Mouse (Mus musculus) Patski (cell line): ENCODE measurements around the gene Atp8b3. TPM values are rescaled to one million over a fixed set of nuclear protein-coding genes. Genes with fewer than 3 reads are reported as not detected.

Experiments used
- ATAC-seq: fragments of 100-300 bp; one replicate; pipeline ENCODE4 v1.8.0; 2021
- CTCF ChIA-PET: fragments of 350-600 bp; sonication (Branson Sonifier 250); formaldehyde crosslinking; loops from one replicate; lab custom pipeline; 2022; ENCODE audit warnings: inconsistent platforms; lab: Charles Lee
- POLR2A ChIA-PET: fragments of 350-600 bp; sonication (Branson Sonifier 250); formaldehyde crosslinking; loops from one replicate; lab custom pipeline; 2022; ENCODE audit warnings: antibody characterized with exemption, inconsistent platforms; lab: Charles Lee
- DNase-seq: peaks from one replicate; pipeline ENCODE4 v3.0.0-alpha.2; 2011; ENCODE audit warnings: low read depth, low spot score
- H3K27me3 ChIP-seq: fragments of 371-371 bp; one replicate; pipeline ENCODE4 v1.5.1; 2021
- CTCF ChIP-seq: fragments of 100-300 bp; IDR thresholded peaks from one replicate; pipeline ENCODE4 v1.5.1; 2021
- in situ Hi-C: fragments of 300-500 bp; cut with MboI; formaldehyde crosslinking; loops from 3 replicates; pipeline ENCODE4 v1.11.1; 2018; ENCODE audit warnings: low pct_unique_long_range_greater_than_20kb, mixed read lengths
- polyA plus RNA-seq: library from polyadenylated mRNA; unstranded; gene quantifications from one replicate; pipeline ENCODE4 v1.2.3, GENCODE M21; 2021

The Atp8b3 gene
- polyA plus RNA-seq, 1 experiment from 2014 or later, result 0.24 TPM

DNA sequence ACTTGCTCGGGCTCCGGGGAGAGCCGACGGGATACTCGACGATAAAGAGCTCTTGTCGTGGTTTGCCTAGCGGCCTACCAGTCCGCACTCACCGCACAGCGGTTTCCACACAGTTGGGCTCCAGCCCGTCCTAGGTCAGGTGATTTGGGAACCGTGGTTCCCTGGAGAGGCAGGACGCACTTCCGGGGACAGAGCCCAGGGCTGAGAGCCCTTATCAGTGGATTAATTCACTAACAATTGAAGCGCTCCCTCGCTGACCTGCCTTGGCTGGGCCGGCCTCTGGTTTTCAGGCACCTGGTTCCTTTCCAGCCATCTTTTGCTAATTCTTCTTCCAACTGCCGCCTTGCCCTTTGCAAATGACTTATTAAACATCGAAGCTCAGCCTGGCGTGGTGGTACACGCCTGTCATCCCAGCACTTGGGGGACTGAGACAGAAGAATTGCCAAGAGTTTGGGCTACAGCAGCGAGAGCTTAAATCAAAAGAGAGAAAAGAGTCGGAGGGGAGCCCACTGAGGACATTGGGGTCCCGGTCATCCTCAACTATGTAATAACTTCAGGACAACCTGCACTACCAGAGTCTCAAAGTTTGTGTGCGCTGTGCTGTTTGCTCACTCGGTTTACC is 35.2 kb downstream of the Atp8b3 start:
- peaks cover 29% of the 10 kb centered on the region for H3K27me3 ChIP-seq
- POLR2A ChIA-PET, result no interaction called here
- no peak for TF ChIP-seq CTCF
- CTCF ChIA-PET, result interaction anchor here (1.2 kb wide), 1 partner anchor 57 kb away, joined by 4 read pairs; no protein-coding TSS in a partner anchor
- DNase-seq (no peak), ATAC-seq (no peak)
- in situ Hi-C loops, result loop anchor here (25.0 kb wide), 1 partner anchor 141 kb away; the partner anchor contains the start of gene Plk5

- no peak for ATAC-seq
- ChIA-PET CTCF (interaction anchor here (1.2 kb wide), 1 partner anchor 56 kb away, joined by 4 read pairs; no protein-coding TSS in a partner anchor), POLR2A (interaction anchor here (0.7 kb wide), 1 partner anchor 178 kb away, joined by 3 read pairs; no protein-coding TSS in a partner anchor)
- in situ Hi-C loops, result loop anchor here (25.0 kb wide), 1 partner anchor 141 kb away; the partner anchor contains the start of gene Plk5
- peaks cover 35% of the 10 kb centered on the region for H3K27me3 ChIP-seq
- no peak for DNase-seq
- no peak for TF ChIP-seq CTCF
These were observed 36.1 kb downstream of the Atp8b3 start for GRCm38 (mm10) chr10:80502819-80503314.

GRCm38 (mm10) chr10:80502291-80502690 is 36.6 kb downstream of the Atp8b3 start:
- ATAC-seq, result no peak
- ChIA-PET CTCF (no interaction called here), POLR2A (no interaction called here)
- peaks cover 38% of the 10 kb centered on the region for H3K27me3 ChIP-seq
- in situ Hi-C loops, result loop anchor here (25.0 kb wide), 1 partner anchor 140 kb away; the partner anchor contains the start of gene Plk5
- TF ChIP-seq CTCF, result no peak
- no peak for DNase-seq

- TF ChIP-seq CTCF, result no peak
- POLR2A ChIA-PET, result no interaction called here
- H3K27me3 ChIP-seq, result peaks cover 58% of the 10 kb centered on the region
- ATAC-seq, result no peak
- in situ Hi-C loops, result no loop called here
- CTCF ChIA-PET, result interaction anchor here (1.5 kb wide), 1 partner anchor 9 kb away, joined by 3 read pairs; no protein-coding TSS in a partner anchor
- no peak for DNase-seq
These were observed 42.5 kb downstream of the Atp8b3 start for GRCm38 (mm10) chr10:80496421-80496820.

- DNase-seq (no peak), ATAC-seq (no peak)
- H3K27me3 ChIP-seq, result peaks cover 62% of the 10 kb centered on the region
- ChIA-PET POLR2A (no interaction called here), CTCF (interaction anchor here (1.5 kb wide), 1 partner anchor 9 kb away, joined by 3 read pairs; no protein-coding TSS in a partner anchor)
- no peak for TF ChIP-seq CTCF
- in situ Hi-C loops, result no loop called here
These were observed 43.0 kb downstream of the Atp8b3 start for GRCm38 (mm10) chr10:80495901-80496300.

DNA sequence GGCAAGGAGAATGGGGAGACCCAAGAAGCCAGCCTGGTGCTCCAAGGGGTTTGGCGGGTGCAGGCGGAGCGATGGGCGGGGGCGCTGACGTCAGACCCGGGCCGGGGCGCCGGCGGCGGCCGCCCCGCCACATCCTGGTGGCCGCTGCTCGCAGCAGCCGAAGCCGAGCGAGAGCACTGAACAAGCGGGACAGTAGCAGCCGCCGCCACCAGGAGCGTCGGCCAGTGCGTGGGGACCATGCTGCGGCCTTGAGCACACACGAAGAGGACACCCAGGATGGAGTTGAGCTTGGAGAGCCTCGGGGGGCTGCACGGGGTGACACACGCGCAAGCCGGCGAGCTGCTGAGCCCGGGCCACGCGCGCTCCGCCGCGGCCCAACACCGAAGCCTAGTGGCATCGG is 44.2 kb downstream of the Atp8b3 start, which contains the start of gene Onecut3:
TSS of gene Onecut3 (plus strand) at position 104 of the 400 bp plus-strand sequence.
- no peak for DNase-seq
- ChIA-PET CTCF (interaction anchor here (1.5 kb wide), 1 partner anchor 7 kb away, joined by 3 read pairs; no protein-coding TSS in a partner anchor), POLR2A (no interaction called here)
- TF ChIP-seq CTCF, result no peak
- in situ Hi-C loops, result no loop called here
- no peak for ATAC-seq
- H3K27me3 ChIP-seq, result peaks cover 67% of the 10 kb centered on the region

DNA sequence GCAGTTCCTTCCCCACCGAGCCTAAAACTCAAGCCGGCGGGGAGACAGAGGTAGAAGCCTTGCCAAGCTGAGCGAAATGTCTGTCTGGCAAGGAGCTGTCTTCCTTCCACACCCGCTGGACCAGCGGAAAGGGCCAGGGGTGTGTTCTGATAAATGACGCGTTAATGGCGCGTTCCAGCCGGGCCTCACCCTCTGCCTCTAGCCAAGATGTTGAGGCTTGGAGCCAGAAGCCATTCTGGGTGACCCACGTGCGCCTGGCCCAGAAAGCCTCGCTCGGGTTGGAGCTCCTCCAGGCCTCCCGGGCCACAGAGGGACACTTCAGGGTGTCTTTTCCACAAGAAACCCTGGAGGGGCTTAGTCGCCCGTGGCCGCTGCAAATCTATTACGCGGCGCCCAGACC is 48.9 kb downstream of the Atp8b3 start:
- no peak for TF ChIP-seq CTCF
- ChIA-PET CTCF (no interaction called here), POLR2A (no interaction called here)
- H3K27me3 ChIP-seq, result peaks cover 56% of the 10 kb centered on the region
- in situ Hi-C loops, result no loop called here
- ATAC-seq (no peak), DNase-seq (no peak)

- DNase-seq (no peak), ATAC-seq (no peak)
- H3K27me3 ChIP-seq, result peaks cover 48% of the 10 kb centered on the region
- ChIA-PET CTCF (interaction anchor here (1.3 kb wide), 2 partner anchors 9 to 22 kb away, joined by 3 read pairs; no protein-coding TSS in a partner anchor), POLR2A (interaction anchor here (1.0 kb wide), 1 partner anchor 12 kb away, joined by 3 read pairs; no protein-coding TSS in a partner anchor)
- no peak for TF ChIP-seq CTCF
- in situ Hi-C loops, result no loop called here
These were observed 52.0 kb downstream of the Atp8b3 start for GRCm38 (mm10) chr10:80486862-80487379.

DNA sequence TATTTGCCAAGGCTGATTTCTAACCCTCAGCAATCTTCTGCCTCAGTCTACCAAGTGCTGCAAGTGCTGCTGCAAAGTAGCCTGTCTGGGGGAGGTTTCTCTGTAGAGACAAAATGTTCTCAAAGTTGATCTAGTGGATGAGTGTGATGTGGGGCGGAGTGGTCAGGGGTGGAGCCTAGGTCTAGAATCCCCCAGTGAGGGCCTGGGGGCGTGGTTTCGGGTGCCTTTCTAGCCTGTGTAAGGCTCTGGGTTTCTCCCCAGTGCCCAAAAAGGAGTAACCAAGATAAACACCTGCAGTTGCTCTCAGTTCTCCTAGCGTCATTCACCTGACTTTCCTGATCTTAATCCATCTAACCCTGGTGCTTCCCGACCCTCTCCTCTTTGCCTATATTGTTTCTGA is 57.9 kb downstream of the Atp8b3 start:
- POLR2A ChIA-PET, result no interaction called here

DNA sequence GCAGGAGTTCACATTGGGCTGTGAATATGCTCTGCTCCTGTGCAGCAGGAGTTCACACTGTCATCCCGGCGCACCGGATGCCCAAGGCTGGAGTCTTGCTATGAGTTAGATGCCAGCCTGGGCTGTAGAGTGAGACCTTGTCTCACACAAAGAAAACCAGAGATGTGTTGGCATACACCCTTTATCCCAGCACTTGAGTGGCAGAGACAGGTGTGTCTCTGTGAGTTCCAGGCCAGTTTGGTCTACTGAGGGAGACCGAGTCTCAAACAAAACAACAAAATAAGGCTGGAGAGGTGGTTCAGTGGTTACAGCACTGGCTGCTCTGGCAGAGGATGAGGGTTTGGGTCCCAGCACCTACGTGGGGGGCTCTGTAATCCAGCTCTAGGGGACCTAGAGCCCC is 60.4 kb downstream of the Atp8b3 start:
- ChIA-PET CTCF (no interaction called here), POLR2A (no interaction called here)
- no peak for TF ChIP-seq CTCF
- no peak for DNase-seq
- ATAC-seq, result no peak
- peaks cover 9% of the 10 kb centered on the region for H3K27me3 ChIP-seq
- in situ Hi-C loops, result no loop called here

More for the DNA sequence above, 57.9 kb downstream of the Atp8b3 start:
- H3K27me3 ChIP-seq, result peaks cover 13% of the 10 kb centered on the region
- DNase-seq (no peak), ATAC-seq (no peak)
- CTCF ChIA-PET, result interaction anchor here (0.6 kb wide), 1 partner anchor 51 kb away, joined by 3 read pairs; no protein-coding TSS in a partner anchor
- TF ChIP-seq CTCF, result no peak
- in situ Hi-C loops, result no loop called here
